Mouse (Mus musculus): ENCODE data around the gene Trank1. TPM values are rescaled to one million over a fixed set of nuclear protein-coding genes. Genes with fewer than 3 reads are reported as not detected.

Trank1 gene
- polyA plus RNA-seq, 1 experiment from 2014 or later = 12.5 TPM

DNA sequence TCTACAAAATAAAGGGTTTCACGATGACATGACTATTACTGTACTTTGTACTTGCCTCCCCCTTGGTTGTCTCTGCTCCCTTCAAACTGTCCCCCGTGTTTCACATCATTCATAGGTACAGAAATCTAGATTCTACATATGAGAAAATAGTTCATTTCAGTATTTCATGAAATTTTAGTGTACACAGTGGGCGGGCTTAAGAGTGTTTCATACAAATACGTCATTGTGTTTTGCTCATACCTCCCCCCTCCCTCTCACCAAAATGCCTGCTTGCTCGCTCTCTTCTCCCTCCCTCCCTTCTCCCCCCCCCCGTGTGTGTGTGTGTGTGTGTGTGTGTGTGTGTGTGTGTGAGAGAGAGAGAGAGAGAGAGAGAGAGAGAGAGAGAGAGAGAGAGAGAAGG lies 1.8 kb downstream of the Trank1 start:
- H3K36me3 ChIP-seq (ENCODE audit: control insufficient read depth, insufficient read depth) = no peaks in the 10 kb centered on the region
- H3K9ac ChIP-seq (replicated peaks; ENCODE audit: low read depth, low read length) = no peak overlapping the region
- peaks cover 37% of the 10 kb centered on the region for H3K27me3 ChIP-seq (replicated peaks; ENCODE audit: control insufficient read depth, insufficient read depth, low read length)
- 11% methylated on average over 4 of the region's 6 CpGs for WGBS
- H3K4me1 ChIP-seq (replicated peaks; ENCODE audit: control insufficient read depth, insufficient read depth, low read length) = peaks cover 15% of the 10 kb centered on the region
- no peaks in the 10 kb centered on the region; the same call in 1 of the 2 replicates for H3K9me3 ChIP-seq (ENCODE audit: control insufficient read depth, low read length)
- no peak overlapping the region; the same call in 1 of the 2 replicates for H3K4me3 ChIP-seq (replicated peaks; ENCODE audit: low read length)
- ATAC-seq = no peak
- H3K27ac ChIP-seq (ENCODE audit: low read length) = no peak overlapping the region
- H3K4me2 ChIP-seq (ENCODE audit: low read length) = peak overlapping the region; percentile 83

- H3K4me1 ChIP-seq (replicated peaks; ENCODE audit: control insufficient read depth, insufficient read depth, low read length) = peaks cover 15% of the 10 kb centered on the region
- no peaks in the 10 kb centered on the region for H3K36me3 ChIP-seq (ENCODE audit: control insufficient read depth, insufficient read depth)
- H3K4me2 ChIP-seq (ENCODE audit: low read length) = no peak overlapping the region
- ATAC-seq = no peak
- H3K9ac ChIP-seq (replicated peaks; ENCODE audit: low read depth, low read length) = no peak overlapping the region
- no peaks in the 10 kb centered on the region; the same call in 1 of the 2 replicates for H3K9me3 ChIP-seq (ENCODE audit: control insufficient read depth, low read length)
- H3K4me3 ChIP-seq (replicated peaks; ENCODE audit: low read length) = no peak overlapping the region
- WGBS = 16% methylated on average over 5 of the region's 5 CpGs
- no peak overlapping the region for H3K27ac ChIP-seq (ENCODE audit: low read length)
- peaks cover 37% of the 10 kb centered on the region for H3K27me3 ChIP-seq (replicated peaks; ENCODE audit: control insufficient read depth, insufficient read depth, low read length)
Observed at GRCm38 (mm10) chr9:111313793-111314192, 2.3 kb downstream of the Trank1 start.

- 35% methylated on average over 5 of the region's 5 CpGs for WGBS
- ATAC-seq = no peak
- Histone ChIP-seq H3K4me2 (ENCODE audit: low read length) (no peak overlapping the region), H3K36me3 (ENCODE audit: control insufficient read depth, insufficient read depth) (no peaks in the 10 kb centered on the region), H3K27me3 (replicated peaks; ENCODE audit: control insufficient read depth, insufficient read depth, low read length) (peaks cover 36% of the 10 kb centered on the region), H3K9ac (replicated peaks; ENCODE audit: low read depth, low read length) (no peak overlapping the region), H3K9me3 (ENCODE audit: control insufficient read depth, low read length) (no peaks in the 10 kb centered on the region; the same call in 1 of the 2 replicates), H3K4me1 (replicated peaks; ENCODE audit: control insufficient read depth, insufficient read depth, low read length) (peaks cover 15% of the 10 kb centered on the region), H3K4me3 (replicated peaks; ENCODE audit: low read length) (no peak overlapping the region), H3K27ac (ENCODE audit: low read length) (no peak overlapping the region)
Observed at GRCm38 (mm10) chr9:111314219-111314618, 2.7 kb downstream of the Trank1 start.

GRCm38 (mm10) chr9:111320912-111321311 lies 9.4 kb downstream of the Trank1 start:
- Histone ChIP-seq H3K4me3 (replicated peaks; ENCODE audit: low read length) (no peak overlapping the region), H3K27ac (ENCODE audit: low read length) (no peak overlapping the region), H3K4me1 (replicated peaks; ENCODE audit: control insufficient read depth, insufficient read depth, low read length) (no peaks in the 10 kb centered on the region), H3K9ac (replicated peaks; ENCODE audit: low read depth, low read length) (no peak overlapping the region), H3K4me2 (ENCODE audit: low read length) (no peak overlapping the region), H3K27me3 (replicated peaks; ENCODE audit: control insufficient read depth, insufficient read depth, low read length) (no peaks in the 10 kb centered on the region), H3K36me3 (ENCODE audit: control insufficient read depth, insufficient read depth) (no peaks in the 10 kb centered on the region), H3K9me3 (ENCODE audit: control insufficient read depth, low read length) (no peaks in the 10 kb centered on the region)
- ATAC-seq = no peak
- WGBS = 83% methylated on average over 4 of the region's 4 CpGs

GRCm38 (mm10) chr9:111324881-111325280 lies 13.3 kb downstream of the Trank1 start:
- no peaks in the 10 kb centered on the region for H3K36me3 ChIP-seq (ENCODE audit: control insufficient read depth, insufficient read depth)
- H3K4me2 ChIP-seq (ENCODE audit: low read length) = no peak overlapping the region
- H3K27me3 ChIP-seq (replicated peaks; ENCODE audit: control insufficient read depth, insufficient read depth, low read length) = no peaks in the 10 kb centered on the region
- no peak overlapping the region for H3K9ac ChIP-seq (replicated peaks; ENCODE audit: low read depth, low read length)
- H3K4me1 ChIP-seq (replicated peaks; ENCODE audit: control insufficient read depth, insufficient read depth, low read length) = no peaks in the 10 kb centered on the region
- no peaks in the 10 kb centered on the region for H3K9me3 ChIP-seq (ENCODE audit: control insufficient read depth, low read length)
- ATAC-seq = no peak
- no peak overlapping the region for H3K27ac ChIP-seq (ENCODE audit: low read length)
- no peak overlapping the region for H3K4me3 ChIP-seq (replicated peaks; ENCODE audit: low read length)
- WGBS = 81% methylated on average over 2 of the region's 2 CpGs

GRCm38 (mm10) chr9:111329881-111330280 lies 18.3 kb downstream of the Trank1 start:
- 90% methylated on average over 4 of the region's 4 CpGs for WGBS
- Histone ChIP-seq H3K27me3 (replicated peaks; ENCODE audit: control insufficient read depth, insufficient read depth, low read length) (no peaks in the 10 kb centered on the region), H3K9me3 (ENCODE audit: control insufficient read depth, low read length) (no peaks in the 10 kb centered on the region), H3K36me3 (ENCODE audit: control insufficient read depth, insufficient read depth) (no peaks in the 10 kb centered on the region), H3K4me2 (ENCODE audit: low read length) (no peak overlapping the region), H3K27ac (ENCODE audit: low read length) (no peak overlapping the region), H3K4me1 (replicated peaks; ENCODE audit: control insufficient read depth, insufficient read depth, low read length) (no peaks in the 10 kb centered on the region), H3K9ac (replicated peaks; ENCODE audit: low read depth, low read length) (no peak overlapping the region), H3K4me3 (replicated peaks; ENCODE audit: low read length) (no peak overlapping the region)
- no peak for ATAC-seq

DNA sequence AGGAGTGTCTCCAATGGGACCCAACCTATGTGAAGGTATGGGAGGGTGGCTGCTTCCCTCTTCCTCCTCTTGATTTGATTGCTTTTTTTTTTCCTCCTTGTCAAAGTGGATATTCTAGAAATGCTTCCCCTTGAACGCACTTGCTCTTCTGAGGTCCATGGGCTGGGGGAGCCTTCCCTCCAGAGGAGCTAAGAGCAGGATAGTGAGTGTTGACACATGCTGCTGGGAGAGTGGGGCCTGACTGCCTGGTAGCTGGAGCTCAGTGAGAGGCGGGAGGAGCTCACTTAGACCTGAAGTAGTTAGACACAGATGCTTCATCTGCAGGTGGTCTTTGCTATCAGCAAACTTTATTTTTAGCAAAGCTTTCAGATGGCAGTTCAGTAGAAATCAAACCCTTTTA lies 22.3 kb downstream of the Trank1 start:
- Histone ChIP-seq H3K36me3 (ENCODE audit: control insufficient read depth, insufficient read depth) (no peaks in the 10 kb centered on the region), H3K4me1 (replicated peaks; ENCODE audit: control insufficient read depth, insufficient read depth, low read length) (no peaks in the 10 kb centered on the region), H3K4me2 (ENCODE audit: low read length) (no peak overlapping the region), H3K9ac (replicated peaks; ENCODE audit: low read depth, low read length) (no peak overlapping the region), H3K4me3 (replicated peaks; ENCODE audit: low read length) (no peak overlapping the region), H3K9me3 (ENCODE audit: control insufficient read depth, low read length) (no peaks in the 10 kb centered on the region), H3K27me3 (replicated peaks; ENCODE audit: control insufficient read depth, insufficient read depth, low read length) (no peaks in the 10 kb centered on the region), H3K27ac (ENCODE audit: low read length) (no peak overlapping the region)
- no peak for ATAC-seq
- WGBS = 75% methylated on average over 2 of the region's 2 CpGs

- ATAC-seq = no peak
- no peaks in the 10 kb centered on the region for H3K36me3 ChIP-seq (ENCODE audit: control insufficient read depth, insufficient read depth)
- H3K9ac ChIP-seq (replicated peaks; ENCODE audit: low read depth, low read length) = no peak overlapping the region
- H3K4me1 ChIP-seq (replicated peaks; ENCODE audit: control insufficient read depth, insufficient read depth, low read length) = no peaks in the 10 kb centered on the region
- H3K27me3 ChIP-seq (replicated peaks; ENCODE audit: control insufficient read depth, insufficient read depth, low read length) = no peaks in the 10 kb centered on the region
- no peak overlapping the region for H3K27ac ChIP-seq (ENCODE audit: low read length)
- H3K9me3 ChIP-seq (ENCODE audit: control insufficient read depth, low read length) = no peaks in the 10 kb centered on the region
- WGBS = 72% methylated on average over 4 of the region's 4 CpGs
- H3K4me2 ChIP-seq (ENCODE audit: low read length) = no peak overlapping the region
- no peak overlapping the region for H3K4me3 ChIP-seq (replicated peaks; ENCODE audit: low read length)
Observed at GRCm38 (mm10) chr9:111334555-111335164, 23.1 kb downstream of the Trank1 start.

DNA sequence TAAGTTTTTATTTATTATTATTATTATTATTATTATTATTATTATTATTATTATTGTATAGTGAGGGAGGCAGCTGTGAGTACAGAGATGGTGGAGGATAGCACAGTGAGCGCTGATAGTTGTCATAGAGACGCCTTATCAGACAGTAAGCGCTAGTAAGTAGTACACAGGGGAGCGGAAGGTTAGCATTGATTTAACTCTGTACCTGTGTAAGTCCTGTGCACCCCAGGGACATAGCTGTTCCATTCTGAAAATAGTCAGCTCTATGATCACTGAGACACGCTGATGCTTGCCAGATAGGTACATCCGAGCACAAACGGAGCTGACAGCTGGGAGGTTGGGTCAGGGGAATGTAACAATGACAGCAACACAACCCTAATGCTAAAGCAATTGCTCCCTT lies 39.7 kb downstream of the Trank1 start:
- H3K9me3 ChIP-seq (ENCODE audit: control insufficient read depth, low read length) = no peaks in the 10 kb centered on the region
- 67% methylated on average over 7 of the region's 7 CpGs for WGBS
- H3K4me1 ChIP-seq (replicated peaks; ENCODE audit: control insufficient read depth, insufficient read depth, low read length) = 0 out of 2 replicates have a peak, but pooled peaks cover 3% of the 10 kb centered on the region
- no peak overlapping the region for H3K4me2 ChIP-seq (ENCODE audit: low read length)
- H3K27ac ChIP-seq (ENCODE audit: low read length) = 0 out of 2 replicates have a peak overlapping the region, but pooled peaks have one; percentile 45
- no peaks in the 10 kb centered on the region for H3K36me3 ChIP-seq (ENCODE audit: control insufficient read depth, insufficient read depth)
- H3K27me3 ChIP-seq (replicated peaks; ENCODE audit: control insufficient read depth, insufficient read depth, low read length) = no peaks in the 10 kb centered on the region
- no peak overlapping the region for H3K4me3 ChIP-seq (replicated peaks; ENCODE audit: low read length)
- no peak overlapping the region for H3K9ac ChIP-seq (replicated peaks; ENCODE audit: low read depth, low read length)
- peak; percentile 65 for ATAC-seq
